Mouse (Mus musculus): Measurements from ENCODE around the gene Zfp36. TPM values are rescaled to one million over a fixed set of nuclear protein-coding genes. Genes with fewer than 3 reads are reported as not detected.

Zfp36 gene
- 49.2 TPM for polyA plus RNA-seq (2014; fragmentation: Illumina TruSeq; extraction: RNeasy Lipid Tissue Mini Kit (QIAGEN cat#74804); ENCODE audit: low replicate concordance)

GRCm38 (mm10) chr7:28380237-28381016, at the start of gene Zfp36:
Zfp36 (minus strand) TSS chr7:28380253.

GRCm38 (mm10) chr7:28392429-28393271, 12.6 kb upstream of the Zfp36 start, which contains the start of the genes Med29 and Paf1:
Med29 (minus strand) TSS chr7:28392708.
Paf1 (plus strand) TSS chr7:28392951.

GRCm38 (mm10) chr7:28372251-28373108, 7.6 kb downstream of the Zfp36 start, which contains the start of gene Plekhg2:
Plekhg2 (minus strand) TSS chr7:28372599.

GRCm38 (mm10) chr7:28350155-28350883, 29.7 kb downstream of the Zfp36 start, which contains the start of gene Rps16:
Rps16 (plus strand) TSS chr7:28350652.

GRCm38 (mm10) chr7:28338108-28338998, 41.7 kb downstream of the Zfp36 start, which contains the start of gene Supt5:
Supt5 (minus strand) TSS chr7:28338746.

Other genes starting within 250 kb of the Zfp36 start
- 9.7 TPM for gene Fbl, start 210.5 kb downstream of the Zfp36 start, polyA plus RNA-seq (2014; fragmentation: Illumina TruSeq; extraction: RNeasy Lipid Tissue Mini Kit (QIAGEN cat#74804); ENCODE audit: low replicate concordance)
- 0.19 TPM for gene Dyrk1b, start 200.8 kb downstream of the Zfp36 start, polyA plus RNA-seq (2014; fragmentation: Illumina TruSeq; extraction: RNeasy Lipid Tissue Mini Kit (QIAGEN cat#74804); ENCODE audit: low replicate concordance)
- gene Eid2, start 112.4 kb downstream of the Zfp36 start, polyA plus RNA-seq (2014; fragmentation: Illumina TruSeq; extraction: RNeasy Lipid Tissue Mini Kit (QIAGEN cat#74804); ENCODE audit: low replicate concordance), result 1.9 TPM
- 5.1 TPM for gene Eid2b, start 102.5 kb downstream of the Zfp36 start, polyA plus RNA-seq (2014; fragmentation: Illumina TruSeq; extraction: RNeasy Lipid Tissue Mini Kit (QIAGEN cat#74804); ENCODE audit: low replicate concordance)
- gene Selenov, start 89.1 kb downstream of the Zfp36 start, polyA plus RNA-seq (2014; fragmentation: Illumina TruSeq; extraction: RNeasy Lipid Tissue Mini Kit (QIAGEN cat#74804); ENCODE audit: low replicate concordance), result not detected
- gene Dll3, start 78.0 kb downstream of the Zfp36 start, polyA plus RNA-seq (2014; fragmentation: Illumina TruSeq; extraction: RNeasy Lipid Tissue Mini Kit (QIAGEN cat#74804); ENCODE audit: low replicate concordance), result not detected
- 3.6 TPM for gene Timm50, start 68.2 kb downstream of the Zfp36 start, polyA plus RNA-seq (2014; fragmentation: Illumina TruSeq; extraction: RNeasy Lipid Tissue Mini Kit (QIAGEN cat#74804); ENCODE audit: low replicate concordance)
- 17.7 TPM for gene Supt5, start 41.5 kb downstream of the Zfp36 start, polyA plus RNA-seq (2014; fragmentation: Illumina TruSeq; extraction: RNeasy Lipid Tissue Mini Kit (QIAGEN cat#74804); ENCODE audit: low replicate concordance)
- 88.0 TPM for gene Rps16, start 29.6 kb downstream of the Zfp36 start, polyA plus RNA-seq (2014; fragmentation: Illumina TruSeq; extraction: RNeasy Lipid Tissue Mini Kit (QIAGEN cat#74804); ENCODE audit: low replicate concordance)
- gene Plekhg2, start 7.7 kb downstream of the Zfp36 start, polyA plus RNA-seq (2014; fragmentation: Illumina TruSeq; extraction: RNeasy Lipid Tissue Mini Kit (QIAGEN cat#74804); ENCODE audit: low replicate concordance), result 1.4 TPM
- gene Med29, start 12.5 kb upstream of the Zfp36 start, polyA plus RNA-seq (2014; fragmentation: Illumina TruSeq; extraction: RNeasy Lipid Tissue Mini Kit (QIAGEN cat#74804); ENCODE audit: low replicate concordance), result 1.0 TPM
- gene Paf1, start 12.7 kb upstream of the Zfp36 start, polyA plus RNA-seq (2014; fragmentation: Illumina TruSeq; extraction: RNeasy Lipid Tissue Mini Kit (QIAGEN cat#74804); ENCODE audit: low replicate concordance), result 41.1 TPM
- 12.2 TPM for gene Gmfg, start 57.2 kb upstream of the Zfp36 start, polyA plus RNA-seq (2014; fragmentation: Illumina TruSeq; extraction: RNeasy Lipid Tissue Mini Kit (QIAGEN cat#74804); ENCODE audit: low replicate concordance)
- gene Lrfn1, start 71.7 kb upstream of the Zfp36 start, polyA plus RNA-seq (2014; fragmentation: Illumina TruSeq; extraction: RNeasy Lipid Tissue Mini Kit (QIAGEN cat#74804); ENCODE audit: low replicate concordance), result not detected
- not detected for gene Ifnl2, start 130.2 kb upstream of the Zfp36 start, polyA plus RNA-seq (2014; fragmentation: Illumina TruSeq; extraction: RNeasy Lipid Tissue Mini Kit (QIAGEN cat#74804); ENCODE audit: low replicate concordance)
- gene Ifnl3, start 142.6 kb upstream of the Zfp36 start, polyA plus RNA-seq (2014; fragmentation: Illumina TruSeq; extraction: RNeasy Lipid Tissue Mini Kit (QIAGEN cat#74804); ENCODE audit: low replicate concordance), result not detected
- gene Sycn, start 160.6 kb upstream of the Zfp36 start, polyA plus RNA-seq (2014; fragmentation: Illumina TruSeq; extraction: RNeasy Lipid Tissue Mini Kit (QIAGEN cat#74804); ENCODE audit: low replicate concordance), result 1.0 TPM
- not detected for gene Nccrp1, start 167.0 kb upstream of the Zfp36 start, polyA plus RNA-seq (2014; fragmentation: Illumina TruSeq; extraction: RNeasy Lipid Tissue Mini Kit (QIAGEN cat#74804); ENCODE audit: low replicate concordance)
- 11.0 TPM for gene Samd4b, start 217.9 kb upstream of the Zfp36 start, polyA plus RNA-seq (2014; fragmentation: Illumina TruSeq; extraction: RNeasy Lipid Tissue Mini Kit (QIAGEN cat#74804); ENCODE audit: low replicate concordance)
- gene Pak4, start 217.9 kb upstream of the Zfp36 start, polyA plus RNA-seq (2014; fragmentation: Illumina TruSeq; extraction: RNeasy Lipid Tissue Mini Kit (QIAGEN cat#74804); ENCODE audit: low replicate concordance), result 1.1 TPM

Measured in small intestine, adult 10 weeks (tissue).